Mouse (Mus musculus): ENCODE data around the gene Ikbkg. TPM values are rescaled to one million over a fixed set of nuclear protein-coding genes. Genes with fewer than 3 reads are reported as not detected.

Gene Ikbkg
- polyA plus RNA-seq, 1 experiment from 2014 or later = 21.1 TPM

DNA sequence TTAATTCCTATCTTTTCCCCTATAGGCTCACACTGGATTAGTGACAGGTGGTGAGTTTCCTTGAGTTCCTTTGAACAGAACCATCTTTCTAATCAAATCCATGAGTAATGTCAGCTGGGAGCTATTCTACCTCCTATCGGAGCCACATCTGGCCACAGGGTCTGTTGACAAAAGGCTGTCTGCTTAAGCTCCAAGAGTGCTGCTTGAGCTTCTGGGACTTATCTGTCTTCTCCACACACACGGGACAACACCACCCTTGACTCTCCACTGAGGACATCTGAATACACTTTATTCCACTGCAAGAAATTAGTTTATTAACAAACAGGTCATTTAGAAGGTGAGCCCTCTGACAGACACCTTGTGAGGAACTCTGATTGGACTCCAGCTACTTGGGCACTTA is 8.6 kb upstream of the Ikbkg start:
- Histone ChIP-seq H3K9ac (ENCODE audit: low read length) (no peak overlapping the region), H3K36me3 (ENCODE audit: control insufficient read depth, insufficient read depth, low read length) (no peaks in the 10 kb centered on the region; the same call in 1 of the 2 replicates), H3K27ac (ENCODE audit: low read length) (no peak overlapping the region), H3K4me1 (replicated peaks; ENCODE audit: control insufficient read depth, insufficient read depth, low read length) (no peaks in the 10 kb centered on the region), H3K4me3 (ENCODE audit: low read length) (no peak overlapping the region), H3K9me3 (ENCODE audit: control insufficient read depth, low read length) (no peaks in the 10 kb centered on the region), H3K27me3 (ENCODE audit: control insufficient read depth, insufficient read depth, low read depth, low read length) (no peaks in the 10 kb centered on the region), H3K4me2 (ENCODE audit: low read depth, low read length) (no peak overlapping the region)
- WGBS = 78% methylated on average over 2 of the region's 2 CpGs
- ATAC-seq (ENCODE audit: low read depth) = no peak

DNA sequence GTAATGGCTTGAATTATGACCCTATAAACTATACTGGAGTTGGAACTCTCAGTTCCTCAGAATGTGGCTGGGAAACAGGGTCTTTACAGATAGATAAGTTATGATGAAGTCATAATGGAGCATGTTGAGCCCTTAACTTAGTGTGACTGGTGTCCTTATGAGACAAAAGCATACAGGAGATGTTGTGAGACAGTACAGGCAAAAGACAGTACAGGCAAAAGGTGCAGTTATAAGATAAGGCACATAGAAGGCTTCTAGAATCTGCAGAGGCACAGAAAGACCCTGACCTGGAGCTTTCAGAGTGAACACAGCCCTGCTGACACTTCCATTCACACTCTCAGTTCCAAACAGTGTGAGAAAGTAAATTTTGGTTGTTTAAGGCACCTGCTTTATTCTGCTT is 4.9 kb upstream of the Ikbkg start:
- H3K9me3 ChIP-seq (ENCODE audit: control insufficient read depth, low read length) = no peaks in the 10 kb centered on the region
- no peaks in the 10 kb centered on the region for H3K27me3 ChIP-seq (ENCODE audit: control insufficient read depth, insufficient read depth, low read depth, low read length)
- H3K4me1 ChIP-seq (replicated peaks; ENCODE audit: control insufficient read depth, insufficient read depth, low read length) = no peaks in the 10 kb centered on the region; the same call in 1 of the 2 replicates
- H3K27ac ChIP-seq (ENCODE audit: low read length) = no peak overlapping the region
- H3K36me3 ChIP-seq (ENCODE audit: control insufficient read depth, insufficient read depth, low read length) = no peaks in the 10 kb centered on the region; the same call in 1 of the 2 replicates
- no peak overlapping the region for H3K4me2 ChIP-seq (ENCODE audit: low read depth, low read length)
- no peak overlapping the region for H3K9ac ChIP-seq (ENCODE audit: low read length)
- no peak for ATAC-seq (ENCODE audit: low read depth)
- H3K4me3 ChIP-seq (ENCODE audit: low read length) = no peak overlapping the region

GRCm38 (mm10) chrX:74400136-74400535 is 7.0 kb downstream of the Ikbkg start:
- Histone ChIP-seq H3K36me3 (ENCODE audit: control insufficient read depth, insufficient read depth, low read length) (no peaks in the 10 kb centered on the region), H3K27me3 (ENCODE audit: control insufficient read depth, insufficient read depth, low read depth, low read length) (no peaks in the 10 kb centered on the region), H3K9ac (ENCODE audit: low read length) (no peak overlapping the region), H3K4me3 (ENCODE audit: low read length) (no peak overlapping the region), H3K4me2 (ENCODE audit: low read depth, low read length) (no peak overlapping the region), H3K27ac (ENCODE audit: low read length) (no peak overlapping the region), H3K4me1 (replicated peaks; ENCODE audit: control insufficient read depth, insufficient read depth, low read length) (no peaks in the 10 kb centered on the region), H3K9me3 (ENCODE audit: control insufficient read depth, low read length) (no peaks in the 10 kb centered on the region)
- ATAC-seq (ENCODE audit: low read depth) = no peak
- 78% methylated on average over 3 of the region's 3 CpGs for WGBS

- H3K4me1 ChIP-seq (replicated peaks; ENCODE audit: control insufficient read depth, insufficient read depth, low read length) = no peaks in the 10 kb centered on the region
- 42% methylated on average over 2 of the region's 2 CpGs for WGBS
- H3K27me3 ChIP-seq (ENCODE audit: control insufficient read depth, insufficient read depth, low read depth, low read length) = no peaks in the 10 kb centered on the region
- no peak overlapping the region for H3K9ac ChIP-seq (ENCODE audit: low read length)
- no peak overlapping the region for H3K4me3 ChIP-seq (ENCODE audit: low read length)
- H3K4me2 ChIP-seq (ENCODE audit: low read depth, low read length) = no peak overlapping the region
- H3K9me3 ChIP-seq (ENCODE audit: control insufficient read depth, low read length) = no peaks in the 10 kb centered on the region
- no peak for ATAC-seq (ENCODE audit: low read depth)
- no peak overlapping the region for H3K27ac ChIP-seq (ENCODE audit: low read length)
- H3K36me3 ChIP-seq (ENCODE audit: control insufficient read depth, insufficient read depth, low read length) = no peaks in the 10 kb centered on the region
Observed at GRCm38 (mm10) chrX:74408340-74408739, 15.2 kb downstream of the Ikbkg start.

DNA sequence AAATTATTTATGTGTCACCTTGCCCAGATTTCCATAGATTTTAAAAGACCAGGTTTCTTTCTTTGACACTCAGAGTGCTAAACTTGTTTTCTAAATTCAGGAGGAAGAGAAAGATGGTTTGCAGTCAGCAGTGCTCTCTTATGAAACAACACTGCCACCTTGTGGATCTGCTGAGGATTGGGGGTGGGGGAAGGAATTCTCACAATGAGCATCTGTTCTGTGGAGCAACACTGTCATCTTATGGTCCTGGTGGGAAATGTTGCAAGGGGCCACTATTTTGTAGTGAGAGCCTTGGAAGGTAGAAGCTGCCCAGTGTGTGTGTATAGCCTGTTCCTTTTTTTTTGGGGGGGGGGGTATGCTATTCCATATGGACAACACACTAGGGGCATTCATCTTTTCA is 20.3 kb downstream of the Ikbkg start:
- H3K4me3 ChIP-seq (ENCODE audit: low read length) = no peak overlapping the region
- H3K27ac ChIP-seq (ENCODE audit: low read length) = no peak overlapping the region
- H3K9ac ChIP-seq (ENCODE audit: low read length) = no peak overlapping the region
- H3K36me3 ChIP-seq (ENCODE audit: control insufficient read depth, insufficient read depth, low read length) = no peaks in the 10 kb centered on the region
- ATAC-seq (ENCODE audit: low read depth) = peak; percentile 70; the same call in 1 of the 2 replicates
- H3K4me2 ChIP-seq (ENCODE audit: low read depth, low read length) = no peak overlapping the region
- no peaks in the 10 kb centered on the region for H3K9me3 ChIP-seq (ENCODE audit: control insufficient read depth, low read length)
- H3K4me1 ChIP-seq (replicated peaks; ENCODE audit: control insufficient read depth, insufficient read depth, low read length) = no peaks in the 10 kb centered on the region
- no peaks in the 10 kb centered on the region for H3K27me3 ChIP-seq (ENCODE audit: control insufficient read depth, insufficient read depth, low read depth, low read length)

- H3K9ac ChIP-seq (ENCODE audit: low read length) = no peak overlapping the region
- H3K4me1 ChIP-seq (replicated peaks; ENCODE audit: control insufficient read depth, insufficient read depth, low read length) = peaks cover 3% of the 10 kb centered on the region; the same call in 1 of the 2 replicates
- H3K36me3 ChIP-seq (ENCODE audit: control insufficient read depth, insufficient read depth, low read length) = no peaks in the 10 kb centered on the region
- no peak overlapping the region for H3K4me2 ChIP-seq (ENCODE audit: low read depth, low read length)
- no peak overlapping the region for H3K4me3 ChIP-seq (ENCODE audit: low read length)
- no peaks in the 10 kb centered on the region for H3K27me3 ChIP-seq (ENCODE audit: control insufficient read depth, insufficient read depth, low read depth, low read length)
- H3K27ac ChIP-seq (ENCODE audit: low read length) = no peak overlapping the region
- no peak for ATAC-seq (ENCODE audit: low read depth)
- H3K9me3 ChIP-seq (ENCODE audit: control insufficient read depth, low read length) = no peaks in the 10 kb centered on the region
Observed at GRCm38 (mm10) chrX:74424443-74424842, 31.4 kb downstream of the Ikbkg start.

GRCm38 (mm10) chrX:74425195-74425594 is 32.1 kb downstream of the Ikbkg start:
- Histone ChIP-seq H3K27me3 (ENCODE audit: control insufficient read depth, insufficient read depth, low read depth, low read length) (no peaks in the 10 kb centered on the region), H3K36me3 (ENCODE audit: control insufficient read depth, insufficient read depth, low read length) (no peaks in the 10 kb centered on the region), H3K9me3 (ENCODE audit: control insufficient read depth, low read length) (no peaks in the 10 kb centered on the region), H3K27ac (ENCODE audit: low read length) (no peak overlapping the region), H3K4me3 (ENCODE audit: low read length) (no peak overlapping the region), H3K9ac (ENCODE audit: low read length) (no peak overlapping the region), H3K4me1 (replicated peaks; ENCODE audit: control insufficient read depth, insufficient read depth, low read length) (peaks cover 3% of the 10 kb centered on the region), H3K4me2 (ENCODE audit: low read depth, low read length) (no peak overlapping the region)
- 78% methylated on average over 4 of the region's 4 CpGs for WGBS
- ATAC-seq (ENCODE audit: low read depth) = no peak

DNA sequence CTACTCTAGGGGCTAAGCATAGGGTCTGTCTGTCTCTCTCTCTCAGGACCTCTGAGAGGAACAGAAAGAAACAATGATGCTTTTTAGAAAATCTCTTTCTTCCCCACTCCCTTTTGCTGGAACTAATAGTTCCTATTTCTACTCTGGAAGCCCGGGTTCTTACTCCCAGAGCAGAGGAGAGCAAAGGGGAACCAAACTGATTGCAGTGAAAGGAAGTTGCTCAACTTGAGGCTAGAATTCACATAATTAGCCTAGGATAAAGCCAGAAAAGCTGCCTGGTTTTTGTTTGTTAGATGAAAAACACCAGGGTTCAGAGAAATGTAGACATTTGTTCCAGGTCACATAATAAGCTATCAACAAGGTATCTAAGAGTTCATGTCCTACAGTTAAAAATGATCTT is 33.2 kb downstream of the Ikbkg start:
- Histone ChIP-seq H3K4me1 (replicated peaks; ENCODE audit: control insufficient read depth, insufficient read depth, low read length) (peaks cover 3% of the 10 kb centered on the region), H3K36me3 (ENCODE audit: control insufficient read depth, insufficient read depth, low read length) (no peaks in the 10 kb centered on the region), H3K9ac (ENCODE audit: low read length) (no peak overlapping the region), H3K4me3 (ENCODE audit: low read length) (no peak overlapping the region), H3K4me2 (ENCODE audit: low read depth, low read length) (no peak overlapping the region), H3K9me3 (ENCODE audit: control insufficient read depth, low read length) (no peaks in the 10 kb centered on the region), H3K27me3 (ENCODE audit: control insufficient read depth, insufficient read depth, low read depth, low read length) (no peaks in the 10 kb centered on the region), H3K27ac (ENCODE audit: low read length) (no peak overlapping the region)
- no peak for ATAC-seq (ENCODE audit: low read depth)
- WGBS = 56% methylated on average over 1 of the region's 1 CpGs

- no peak overlapping the region for H3K27ac ChIP-seq (ENCODE audit: low read length)
- H3K9ac ChIP-seq (ENCODE audit: low read length) = no peak overlapping the region
- no peak overlapping the region for H3K4me3 ChIP-seq (ENCODE audit: low read length)
- no peak overlapping the region for H3K4me2 ChIP-seq (ENCODE audit: low read depth, low read length)
- H3K36me3 ChIP-seq (ENCODE audit: control insufficient read depth, insufficient read depth, low read length) = no peaks in the 10 kb centered on the region
- H3K27me3 ChIP-seq (ENCODE audit: control insufficient read depth, insufficient read depth, low read depth, low read length) = no peaks in the 10 kb centered on the region
- no peak for ATAC-seq (ENCODE audit: low read depth)
- no peaks in the 10 kb centered on the region for H3K9me3 ChIP-seq (ENCODE audit: control insufficient read depth, low read length)
- peaks cover 3% of the 10 kb centered on the region for H3K4me1 ChIP-seq (replicated peaks; ENCODE audit: control insufficient read depth, insufficient read depth, low read length)
- WGBS = 75% methylated on average over 3 of the region's 3 CpGs
Observed at GRCm38 (mm10) chrX:74427116-74427515, 34.0 kb downstream of the Ikbkg start.

- Histone ChIP-seq H3K27ac (ENCODE audit: low read length) (peak overlapping the region; percentile 93), H3K36me3 (ENCODE audit: control insufficient read depth, insufficient read depth, low read length) (no peaks in the 10 kb centered on the region), H3K4me3 (ENCODE audit: low read length) (peak overlapping the region; percentile 65), H3K4me1 (replicated peaks; ENCODE audit: control insufficient read depth, insufficient read depth, low read length) (peaks cover 3% of the 10 kb centered on the region), H3K27me3 (ENCODE audit: control insufficient read depth, insufficient read depth, low read depth, low read length) (no peaks in the 10 kb centered on the region), H3K9me3 (ENCODE audit: control insufficient read depth, low read length) (no peaks in the 10 kb centered on the region), H3K4me2 (ENCODE audit: low read depth, low read length) (peak overlapping the region; percentile 60), H3K9ac (ENCODE audit: low read length) (peak overlapping the region; percentile 68)
- 21% methylated on average over 35 of the region's 35 CpGs for WGBS
- ATAC-seq (ENCODE audit: low read depth) = peak; percentile 23
Observed at GRCm38 (mm10) chrX:74428146-74428825, 35.2 kb downstream of the Ikbkg start.

Measured in lung, embryonic 16.5 days (tissue).